Mouse (Mus musculus) liver, embryonic 12.5 days (tissue): ENCODE measurements at regions not wholly inside any gene's neighbourhood (a gene's known extent, or its start where the extent isn't known, plus 50 kb on each side); places are given as distances from the start of the nearest gene placed in this dataset.
A peak's percentile ranks its signal among the peaks of the same experiment; 100 is the strongest.

Source experiments
- ATAC-seq: fragments of 200-750 bp; cut with Nextera tagmentation; 2 replicates; pipeline ENCODE4 v1.8.0; 2017; ENCODE audit warnings: moderate number of reproducible peaks, mild to moderate bottlenecking, moderate library complexity
- H3K27ac ChIP-seq: fragments of 300-500 bp; sonication (generic); 2 replicates; pipeline ENCODE4 v1.5.1; 2016; ENCODE audit warnings: mild to moderate bottlenecking
- H3K27me3 ChIP-seq: fragments of 300-500 bp; sonication (generic); replicated peaks from 2 replicates; pipeline ENCODE4 v1.6.1; 2016; ENCODE audit warnings: mild to moderate bottlenecking, moderate library complexity
- H3K36me3 ChIP-seq: fragments of 300-500 bp; sonication (generic); 2 replicates; pipeline ENCODE4 v1.6.1; 2016; ENCODE audit warnings: mild to moderate bottlenecking, moderate library complexity
- H3K4me1 ChIP-seq: fragments of 300-500 bp; sonication (generic); 2 replicates; pipeline ENCODE4 v1.6.1; 2016
- H3K4me2 ChIP-seq: fragments of 300-500 bp; sonication (generic); 2 replicates; pipeline ENCODE4 v1.6.1; 2016; ENCODE audit warnings: mild to moderate bottlenecking, moderate library complexity
- H3K4me3 ChIP-seq: fragments of 300-500 bp; sonication (generic); 2 replicates; pipeline ENCODE4 v1.5.1; 2016; ENCODE audit warnings: mild to moderate bottlenecking, moderate library complexity
- H3K9ac ChIP-seq: fragments of 300-500 bp; sonication (generic); 2 replicates; pipeline ENCODE4 v1.6.1; 2016; ENCODE audit warnings: mild to moderate bottlenecking, moderate library complexity
- H3K9me3 ChIP-seq: fragments of 300-500 bp; sonication (generic); replicated peaks from 2 replicates; pipeline ENCODE4 v1.6.1; 2016; ENCODE audit warnings: mild to moderate bottlenecking, moderate library complexity
- WGBS: fragments of 180-500 bp; shearing (Covaris S2); methylation state at CpG from one replicate; pipeline ENCODE4 v1.1.7; 2016; ENCODE audit not compliant: insufficient replicate concordance; 5-methylcytosine and 5-hydroxymethylcytosine counted together

DNA sequence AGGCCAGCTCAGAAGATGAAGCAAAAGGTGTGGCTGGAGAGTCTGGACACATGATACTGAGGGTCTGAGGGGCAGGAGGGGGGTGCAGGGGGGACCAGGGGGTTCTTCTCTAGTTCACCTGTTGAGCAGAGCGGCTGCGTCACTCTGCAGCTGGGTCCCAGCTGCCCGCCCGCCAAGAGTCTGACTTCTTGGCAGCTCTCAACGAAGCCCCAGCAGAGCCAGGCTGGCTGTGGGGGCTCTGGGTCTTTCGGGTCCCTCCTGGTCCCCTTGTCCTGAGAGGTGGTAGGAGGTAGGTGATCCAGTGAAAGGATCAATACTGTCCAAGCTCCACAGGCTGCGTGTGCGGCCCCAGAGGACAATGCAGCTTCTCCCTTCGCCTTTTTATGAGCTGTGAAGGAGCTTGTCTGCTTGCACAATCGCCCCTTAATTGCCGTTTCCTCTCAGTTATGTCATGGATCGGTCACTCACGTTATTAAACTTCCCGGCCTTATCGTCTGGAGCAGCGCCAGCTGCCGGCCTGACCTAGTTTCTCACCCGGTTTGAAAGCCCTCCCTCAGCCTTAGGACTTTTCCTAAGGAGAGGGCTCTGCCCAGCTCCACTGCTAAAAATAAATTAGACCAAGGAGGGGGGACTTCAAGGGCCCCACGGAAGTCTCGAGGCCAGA lies 98.4 kb upstream of the Ptpn1 start:
- 0 out of 2 replicates have a peak overlapping the region, but pooled peaks have one; percentile 12 for H3K4me2 ChIP-seq
- ATAC-seq, result no peak
- no peak overlapping the region for H3K9ac ChIP-seq
- no peak overlapping the region for H3K4me3 ChIP-seq
- peaks cover 24% of the 10 kb centered on the region for H3K27me3 ChIP-seq
- H3K4me1 ChIP-seq, result peaks cover 30% of the 10 kb centered on the region
- 30% methylated on average over 20 of the region's 20 CpGs for WGBS
- 0 out of 2 replicates have a peak, but pooled peaks cover 3% of the 10 kb centered on the region for H3K9me3 ChIP-seq
- 0 out of 2 replicates have a peak overlapping the region, but pooled peaks have one; percentile 9 for H3K27ac ChIP-seq
- no peaks in the 10 kb centered on the region for H3K36me3 ChIP-seq

- Histone ChIP-seq H3K4me2 (no peak overlapping the region), H3K9me3 (0 out of 2 replicates have a peak, but pooled peaks cover 3% of the 10 kb centered on the region), H3K36me3 (no peaks in the 10 kb centered on the region), H3K27me3 (peaks cover 8% of the 10 kb centered on the region), H3K9ac (no peak overlapping the region), H3K4me1 (peaks cover 31% of the 10 kb centered on the region), H3K4me3 (no peak overlapping the region), H3K27ac (no peak overlapping the region)
- WGBS, result 65% methylated on average over 26 of the region's 26 CpGs
- no peak for ATAC-seq
Measured at GRCm38 (mm10) chr2:167831076-167832039, 100.5 kb upstream of the Ptpn1 start.

GRCm38 (mm10) chr2:167828258-167828657 lies 103.6 kb upstream of the Ptpn1 start:
- Histone ChIP-seq H3K9ac (no peak overlapping the region), H3K9me3 (no peaks in the 10 kb centered on the region), H3K4me3 (no peak overlapping the region), H3K27ac (no peak overlapping the region), H3K27me3 (peaks cover 5% of the 10 kb centered on the region), H3K36me3 (no peaks in the 10 kb centered on the region), H3K4me2 (no peak overlapping the region), H3K4me1 (peaks cover 27% of the 10 kb centered on the region)
- 38% methylated on average over 5 of the region's 5 CpGs for WGBS
- peak; percentile 28; the same call in 1 of the 2 replicates for ATAC-seq

DNA sequence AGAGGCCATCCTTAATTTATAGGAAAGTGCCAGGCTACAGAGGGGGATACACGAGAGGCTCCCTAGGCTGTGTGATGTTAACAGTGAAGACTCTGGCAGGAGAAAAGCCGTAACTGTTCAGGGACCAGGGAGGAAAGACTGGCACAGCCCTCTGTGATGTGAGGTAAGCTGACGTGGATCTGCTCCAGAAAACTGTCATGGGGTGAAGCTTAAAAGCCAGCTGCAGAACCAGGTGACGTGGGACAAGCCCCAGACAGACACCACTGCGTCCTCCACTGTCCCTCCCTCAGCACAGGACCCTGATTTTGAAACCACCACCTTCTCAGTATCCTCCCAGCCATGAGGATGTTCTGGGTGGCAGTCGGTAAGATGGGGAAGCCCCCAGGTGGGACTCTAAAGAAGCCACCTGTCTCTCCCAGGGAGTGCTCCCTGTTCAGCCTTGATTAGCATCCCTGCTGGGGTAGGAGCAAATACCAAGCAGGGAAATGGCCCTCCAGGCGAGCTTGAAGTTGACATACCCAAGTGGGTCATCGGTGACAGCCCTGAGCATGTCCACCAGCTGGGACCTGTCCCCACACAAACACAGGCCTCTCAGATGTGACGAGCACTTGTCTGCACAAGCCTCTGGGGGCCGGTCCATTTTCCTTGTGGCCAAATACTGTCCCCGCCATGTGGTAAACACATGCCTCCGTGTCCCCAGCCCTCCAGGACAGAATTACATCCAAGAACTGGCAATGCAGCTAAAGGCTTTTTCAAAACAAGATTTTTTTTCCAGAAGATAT lies 104.7 kb upstream of the Ptpn1 start:
- no peak overlapping the region for H3K4me3 ChIP-seq
- no peak for ATAC-seq
- no peaks in the 10 kb centered on the region for H3K9me3 ChIP-seq
- no peaks in the 10 kb centered on the region; the same call in none of the 2 replicates for H3K27me3 ChIP-seq
- WGBS, result 58% methylated on average over 12 of the region's 12 CpGs
- no peak overlapping the region for H3K27ac ChIP-seq
- H3K4me2 ChIP-seq, result no peak overlapping the region
- H3K36me3 ChIP-seq, result no peaks in the 10 kb centered on the region
- no peak overlapping the region for H3K9ac ChIP-seq
- H3K4me1 ChIP-seq, result peaks cover 21% of the 10 kb centered on the region

- Histone ChIP-seq H3K4me3 (no peak overlapping the region), H3K4me2 (no peak overlapping the region), H3K27me3 (peaks cover 16% of the 10 kb centered on the region), H3K9ac (no peak overlapping the region), H3K4me1 (peaks cover 21% of the 10 kb centered on the region), H3K9me3 (no peaks in the 10 kb centered on the region), H3K27ac (peak overlapping the region; percentile 33), H3K36me3 (no peaks in the 10 kb centered on the region)
- WGBS, result 58% methylated on average over 9 of the region's 9 CpGs
- ATAC-seq, result peak; percentile 22; the same call in 1 of the 2 replicates
Measured at GRCm38 (mm10) chr2:167823513-167823912, 108.3 kb upstream of the Ptpn1 start.

- Histone ChIP-seq H3K27me3 (peaks cover 16% of the 10 kb centered on the region), H3K4me3 (no peak overlapping the region), H3K4me2 (no peak overlapping the region), H3K9ac (no peak overlapping the region), H3K36me3 (no peaks in the 10 kb centered on the region), H3K4me1 (peaks cover 16% of the 10 kb centered on the region), H3K27ac (no peak overlapping the region), H3K9me3 (no peaks in the 10 kb centered on the region)
- WGBS, result 61% methylated on average over 3 of the region's 3 CpGs
- ATAC-seq, result no peak
Measured at GRCm38 (mm10) chr2:167823044-167823443, 108.8 kb upstream of the Ptpn1 start.

DNA sequence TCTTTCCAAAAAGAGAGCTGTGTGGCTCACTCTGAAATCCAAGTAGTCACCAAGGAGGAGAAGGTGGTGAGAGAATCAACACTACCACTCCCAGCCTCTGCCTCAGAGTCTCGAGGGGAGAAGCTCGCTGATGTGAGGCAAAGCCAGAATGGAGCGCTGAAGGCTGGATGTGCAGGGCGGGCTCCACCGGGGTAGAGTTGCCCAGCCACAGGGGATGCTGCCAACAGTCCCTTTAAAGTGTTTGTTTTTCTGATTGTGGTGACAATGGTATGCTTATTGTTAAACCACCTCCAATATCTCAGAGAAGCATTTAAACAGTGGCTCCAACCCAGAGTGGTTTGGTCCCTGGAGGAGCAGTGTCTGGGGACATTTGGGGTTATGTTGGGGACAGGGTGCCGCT lies 110.7 kb upstream of the Ptpn1 start:
- H3K9ac ChIP-seq, result no peak overlapping the region
- H3K4me2 ChIP-seq, result no peak overlapping the region
- no peak for ATAC-seq
- H3K27ac ChIP-seq, result no peak overlapping the region
- H3K4me3 ChIP-seq, result no peak overlapping the region
- no peaks in the 10 kb centered on the region for H3K9me3 ChIP-seq
- WGBS, result 70% methylated on average over 6 of the region's 6 CpGs
- H3K36me3 ChIP-seq, result no peaks in the 10 kb centered on the region
- peaks cover 18% of the 10 kb centered on the region for H3K27me3 ChIP-seq
- peaks cover 23% of the 10 kb centered on the region for H3K4me1 ChIP-seq

DNA sequence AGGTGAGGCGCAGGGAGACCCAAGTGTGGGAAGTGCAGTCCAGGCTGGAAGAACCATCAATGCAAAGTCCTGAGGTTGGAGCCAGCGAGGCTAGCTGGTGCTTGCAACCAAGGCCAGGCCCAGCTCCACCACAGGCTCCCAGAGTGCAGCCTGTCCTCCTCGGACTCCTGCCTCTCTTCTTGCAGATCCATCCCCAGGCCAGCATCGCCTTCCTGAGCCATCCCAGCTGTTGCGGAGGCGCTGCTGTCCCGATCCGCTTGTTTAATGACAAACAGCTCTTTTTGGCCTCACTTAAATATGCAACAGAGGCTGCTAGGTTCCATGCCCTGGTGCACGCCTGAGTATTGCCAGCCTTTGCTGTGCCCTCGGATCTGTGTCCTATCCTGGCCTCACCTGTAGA lies 113.1 kb upstream of the Ptpn1 start:
- peaks cover 13% of the 10 kb centered on the region for H3K4me1 ChIP-seq
- WGBS, result 68% methylated on average over 10 of the region's 10 CpGs
- no peak overlapping the region for H3K4me3 ChIP-seq
- no peak overlapping the region for H3K9ac ChIP-seq
- H3K27ac ChIP-seq, result no peak overlapping the region
- peaks cover 20% of the 10 kb centered on the region for H3K27me3 ChIP-seq
- no peak overlapping the region for H3K4me2 ChIP-seq
- no peak for ATAC-seq
- H3K9me3 ChIP-seq, result no peaks in the 10 kb centered on the region
- H3K36me3 ChIP-seq, result no peaks in the 10 kb centered on the region

GRCm38 (mm10) chr2:167817030-167817429 lies 114.8 kb upstream of the Ptpn1 start:
- H3K4me2 ChIP-seq, result no peak overlapping the region
- H3K4me3 ChIP-seq, result no peak overlapping the region
- ATAC-seq, result no peak
- H3K9me3 ChIP-seq, result no peaks in the 10 kb centered on the region
- 60% methylated on average over 9 of the region's 9 CpGs for WGBS
- H3K9ac ChIP-seq, result no peak overlapping the region
- H3K27ac ChIP-seq, result no peak overlapping the region
- H3K4me1 ChIP-seq, result peaks cover 10% of the 10 kb centered on the region
- no peaks in the 10 kb centered on the region for H3K36me3 ChIP-seq
- H3K27me3 ChIP-seq, result peaks cover 20% of the 10 kb centered on the region

- 56% methylated on average over 10 of the region's 10 CpGs for WGBS
- no peak overlapping the region for H3K9ac ChIP-seq
- H3K4me2 ChIP-seq, result no peak overlapping the region
Measured at GRCm38 (mm10) chr2:167815123-167815522, 116.7 kb upstream of the Ptpn1 start.

DNA sequence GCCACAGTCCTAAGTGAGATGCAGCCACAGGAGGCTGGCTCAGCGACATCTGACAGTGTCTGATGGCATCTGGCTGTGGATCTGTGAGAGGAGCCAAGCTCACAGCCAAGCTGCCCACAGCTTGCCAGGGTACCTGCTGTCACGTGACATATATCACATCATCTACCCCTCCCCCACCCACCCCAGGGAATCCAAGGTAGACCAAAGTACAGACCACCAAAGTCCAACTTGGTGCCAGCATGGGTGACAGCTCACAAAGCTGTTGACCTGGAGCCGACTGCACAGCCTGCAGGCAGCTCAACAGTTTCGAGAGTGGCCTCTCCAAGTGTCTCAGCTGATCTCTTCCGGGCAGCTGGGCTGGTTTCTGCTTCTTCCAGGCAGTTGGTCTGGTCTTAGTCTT lies 119.6 kb upstream of the Tmem189 start:
- no peak overlapping the region for H3K9ac ChIP-seq
- H3K27me3 ChIP-seq, result no peaks in the 10 kb centered on the region
- no peak overlapping the region for H3K27ac ChIP-seq
- H3K4me1 ChIP-seq, result peaks cover 22% of the 10 kb centered on the region
- no peaks in the 10 kb centered on the region for H3K36me3 ChIP-seq
- WGBS, result 66% methylated on average over 5 of the region's 5 CpGs
- no peaks in the 10 kb centered on the region for H3K9me3 ChIP-seq
- H3K4me3 ChIP-seq, result no peak overlapping the region
- no peak overlapping the region for H3K4me2 ChIP-seq
- no peak for ATAC-seq

More at GRCm38 (mm10) chr2:167815123-167815522, 116.7 kb upstream of the Ptpn1 start:
- Histone ChIP-seq H3K27me3 (peaks cover 14% of the 10 kb centered on the region), H3K27ac (no peak overlapping the region), H3K4me1 (peaks cover 10% of the 10 kb centered on the region), H3K9me3 (no peaks in the 10 kb centered on the region), H3K4me3 (no peak overlapping the region), H3K36me3 (no peaks in the 10 kb centered on the region)
- no peak for ATAC-seq
